Mouse (Mus musculus) thymus, postnatal 36 days (tissue): ENCODE measurements around the gene Ccdc65.
"Not testable (repeated sequence)": the region's sequence is repeated elsewhere in the genome, so short reads cannot be mapped to it uniquely, and the experiment has no call there.

Experiments used
- DNase-seq, 2 experiments: peaks; one replicate each; pipeline ENCODE4 v3.0.0; 2022; ENCODE audit warnings: mixed read lengths in 2 of 2

Ccdc65 gene

GRCm38 (mm10) chr15:98740219-98740618 lies 32.2 kb downstream of the Ccdc65 start:
- DNase-seq: no peak

DNA sequence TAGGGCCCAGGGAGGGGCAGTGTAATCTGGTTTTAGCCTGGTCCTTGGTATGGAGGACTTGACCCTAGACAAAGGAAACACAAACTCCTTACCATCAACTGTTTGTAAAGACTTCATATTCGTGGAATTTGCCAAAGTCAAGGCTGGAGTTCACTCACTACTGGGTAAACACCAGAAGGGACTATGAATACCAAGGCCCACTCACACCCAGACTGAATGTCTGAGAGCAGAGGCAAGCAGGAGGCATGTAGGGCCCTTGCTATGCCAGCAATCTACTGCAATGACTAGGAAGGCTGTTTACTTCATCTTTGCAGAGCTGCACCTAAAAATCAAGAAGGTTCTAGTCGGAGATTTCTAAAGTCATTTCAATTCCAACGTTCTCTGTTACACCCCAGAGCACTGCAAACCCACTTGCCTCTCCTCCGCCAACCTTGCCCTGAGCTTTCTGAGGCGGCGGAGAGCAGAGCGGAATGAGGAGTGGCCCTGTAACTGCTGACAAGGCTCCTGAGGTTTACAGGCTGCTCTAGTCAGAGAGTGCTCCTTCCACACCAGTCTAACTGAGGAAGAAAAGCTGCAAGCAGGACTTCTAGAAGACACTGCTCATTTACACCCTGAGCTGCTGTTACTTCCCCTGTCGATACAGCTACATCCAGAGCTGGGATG lies 34.9 kb downstream of the Ccdc65 start:
- no peak for DNase-seq

DNA sequence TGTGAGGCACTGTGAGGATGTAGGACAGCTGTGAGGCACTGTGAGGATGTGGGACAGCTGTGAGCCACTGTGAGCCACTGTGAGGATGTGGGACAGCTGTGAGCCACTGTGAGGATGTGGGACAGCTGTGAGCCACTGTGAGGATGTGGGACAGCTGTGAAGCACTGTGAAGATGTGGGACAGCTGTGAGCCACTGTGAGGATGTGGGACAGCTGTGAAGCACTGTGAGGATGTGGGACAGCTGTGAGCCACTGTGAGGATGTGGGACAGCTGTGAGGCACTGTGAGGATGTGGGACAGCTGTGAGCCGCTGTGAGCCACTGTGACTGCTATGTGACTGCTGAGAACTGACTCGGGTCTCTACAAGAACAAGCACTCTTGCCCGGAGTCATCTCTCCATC lies 35.9 kb downstream of the Ccdc65 start:
- DNase-seq: not testable (repeated sequence)

DNA sequence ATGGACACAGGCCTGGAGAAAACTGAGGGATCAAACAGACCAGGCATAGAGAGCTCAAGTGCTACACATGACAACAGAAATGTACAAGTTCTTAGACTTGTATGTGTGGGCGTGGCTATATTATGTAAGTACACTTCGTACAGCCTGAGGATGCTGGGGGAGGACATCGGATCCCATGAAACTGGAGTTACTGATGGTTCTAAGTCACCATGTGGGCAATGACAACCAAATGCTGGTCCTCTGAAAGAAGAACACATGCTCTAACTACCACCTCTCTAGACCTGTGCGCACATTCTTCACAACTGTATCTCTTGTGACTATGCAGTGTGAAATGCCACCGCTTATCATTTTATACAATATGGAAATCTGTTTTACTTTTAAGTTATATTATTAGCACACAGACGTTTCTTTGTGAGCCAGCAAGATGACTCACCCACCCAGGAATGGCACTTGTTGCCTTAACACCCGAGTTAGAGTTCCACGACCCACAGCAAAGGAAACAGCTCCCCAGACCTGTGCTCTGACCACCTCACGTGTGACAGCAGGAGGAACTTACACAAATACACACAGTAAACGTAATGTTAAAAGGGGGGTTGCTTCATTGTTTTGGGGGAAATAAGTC lies 38.4 kb downstream of the Ccdc65 start:
- no peak for DNase-seq

- DNase-seq: no peak
These were observed 39.3 kb downstream of the Ccdc65 start for GRCm38 (mm10) chr15:98747296-98747695.

GRCm38 (mm10) chr15:98749093-98749492 lies 41.1 kb downstream of the Ccdc65 start:
- DNase-seq: no peak

- no peak for DNase-seq
These were observed 45.0 kb downstream of the Ccdc65 start for GRCm38 (mm10) chr15:98753021-98753423.

DNA sequence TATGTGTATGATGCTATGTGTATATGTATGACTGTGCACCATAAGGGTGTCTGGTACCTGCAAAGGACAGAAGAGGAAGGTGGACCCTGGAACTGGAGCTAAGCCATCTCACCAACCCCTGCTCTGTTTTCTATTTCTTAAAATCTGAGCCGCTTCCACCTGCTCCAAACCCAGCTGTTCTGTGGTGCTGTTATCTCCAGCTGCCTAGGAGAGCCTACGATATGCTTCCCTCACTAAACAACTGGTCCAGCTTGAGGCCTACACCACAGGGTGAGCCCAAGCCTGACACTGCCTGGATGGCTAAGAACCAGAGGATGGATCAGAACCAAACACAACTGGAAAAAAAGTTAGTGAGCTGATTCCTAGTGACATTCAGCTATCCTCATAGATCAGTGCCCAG lies 46.1 kb downstream of the Ccdc65 start:
- no peak for DNase-seq

- DNase-seq: peak; percentile 81 to 88
These were observed 54.2 kb downstream of the Ccdc65 start for GRCm38 (mm10) chr15:98762201-98762621.

DNA sequence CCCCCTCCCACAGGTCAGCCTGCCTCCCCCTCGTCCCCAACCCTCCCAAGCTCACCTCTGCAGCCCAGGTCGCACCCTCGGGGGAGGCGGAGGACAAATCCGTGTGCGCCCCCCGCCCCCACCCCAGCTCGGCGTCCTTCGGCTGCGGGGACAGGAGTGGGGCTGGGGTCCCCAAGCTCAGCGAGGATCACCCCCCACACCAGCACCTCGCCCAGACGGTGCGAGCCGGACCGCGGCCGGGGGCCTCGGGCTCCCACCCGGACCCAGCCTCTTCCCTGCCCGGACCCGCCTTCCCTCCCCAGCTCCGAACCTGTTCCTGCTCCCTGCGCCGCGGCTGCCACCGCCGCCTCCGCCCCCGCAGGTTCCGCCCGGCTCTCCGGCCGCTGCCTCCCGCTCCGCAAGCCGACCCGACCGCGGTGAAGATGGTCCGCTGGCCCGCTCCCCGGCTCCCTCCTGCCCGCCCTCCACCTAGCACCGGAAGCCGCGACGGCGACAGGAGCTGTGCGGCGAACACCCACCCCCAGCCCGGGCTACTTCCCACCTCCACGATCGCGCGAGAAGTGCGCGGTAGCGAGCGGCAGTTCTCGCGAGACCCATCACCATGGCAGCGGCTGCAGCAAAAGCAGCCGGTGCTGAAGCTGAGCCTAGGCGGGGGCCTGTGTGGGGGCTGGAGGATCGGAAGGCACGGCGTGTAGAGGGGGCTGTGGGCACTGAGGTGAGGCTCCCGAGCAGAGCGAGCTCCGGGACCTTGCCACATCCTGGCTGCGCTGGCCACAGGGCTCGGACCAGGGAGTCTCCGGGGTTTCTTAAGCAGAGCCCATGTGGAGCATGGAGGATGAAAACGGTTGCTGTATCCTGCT lies 54.9 kb downstream of the Ccdc65 start, which contains the start of gene Arf3:
TSS of gene Arf3 (minus strand) at position 545 of the 860 bp plus-strand sequence.
- DNase-seq: peak; percentile 98 to 99

GRCm38 (mm10) chr15:98765929-98766328 lies 57.9 kb downstream of the Ccdc65 start:
- no peak for DNase-seq

- DNase-seq: no peak
These were observed 60.3 kb downstream of the Ccdc65 start for GRCm38 (mm10) chr15:98768259-98768658.

GRCm38 (mm10) chr15:98771813-98772425 lies 63.9 kb downstream of the Ccdc65 start:
- DNase-seq: no peak

- peak; percentile 67 to 73 for DNase-seq
These were observed 64.7 kb downstream of the Ccdc65 start for GRCm38 (mm10) chr15:98772511-98773211.
